Mouse (Mus musculus) frontal cortex, postnatal 25 days (tissue): ENCODE data around the gene Igsf21.

ENCODE experiments used
- DNase-seq, 2 experiments: peaks; one replicate each; pipeline ENCODE4 v3.0.0; 2022; ENCODE audit warnings: low spot score in 2 of 2

Gene Igsf21

GRCm38 (mm10) chr4:140047807-140048362, 198.7 kb downstream of the Igsf21 start:
- no peak for DNase-seq

DNA sequence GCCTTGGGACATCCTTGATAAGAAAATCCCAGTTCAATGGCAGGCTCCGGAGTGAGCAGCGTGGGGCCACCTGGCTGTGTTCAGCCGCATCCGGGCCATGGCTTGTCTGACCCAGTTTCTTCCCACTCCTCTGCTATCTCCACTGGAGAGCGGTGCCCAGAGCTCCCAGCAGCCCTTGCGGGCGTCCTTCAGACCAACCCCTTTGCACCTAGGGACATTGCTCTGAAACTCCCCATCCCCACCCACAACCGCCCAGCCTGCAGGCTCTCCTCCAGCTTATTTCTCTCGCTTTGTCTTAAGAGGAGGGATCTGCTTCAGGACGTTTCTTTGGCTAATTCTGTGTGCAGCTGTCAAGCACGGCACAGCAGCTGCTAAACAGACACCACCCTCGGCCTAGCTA, 202.6 kb downstream of the Igsf21 start:
- DNase-seq = no peak

DNA sequence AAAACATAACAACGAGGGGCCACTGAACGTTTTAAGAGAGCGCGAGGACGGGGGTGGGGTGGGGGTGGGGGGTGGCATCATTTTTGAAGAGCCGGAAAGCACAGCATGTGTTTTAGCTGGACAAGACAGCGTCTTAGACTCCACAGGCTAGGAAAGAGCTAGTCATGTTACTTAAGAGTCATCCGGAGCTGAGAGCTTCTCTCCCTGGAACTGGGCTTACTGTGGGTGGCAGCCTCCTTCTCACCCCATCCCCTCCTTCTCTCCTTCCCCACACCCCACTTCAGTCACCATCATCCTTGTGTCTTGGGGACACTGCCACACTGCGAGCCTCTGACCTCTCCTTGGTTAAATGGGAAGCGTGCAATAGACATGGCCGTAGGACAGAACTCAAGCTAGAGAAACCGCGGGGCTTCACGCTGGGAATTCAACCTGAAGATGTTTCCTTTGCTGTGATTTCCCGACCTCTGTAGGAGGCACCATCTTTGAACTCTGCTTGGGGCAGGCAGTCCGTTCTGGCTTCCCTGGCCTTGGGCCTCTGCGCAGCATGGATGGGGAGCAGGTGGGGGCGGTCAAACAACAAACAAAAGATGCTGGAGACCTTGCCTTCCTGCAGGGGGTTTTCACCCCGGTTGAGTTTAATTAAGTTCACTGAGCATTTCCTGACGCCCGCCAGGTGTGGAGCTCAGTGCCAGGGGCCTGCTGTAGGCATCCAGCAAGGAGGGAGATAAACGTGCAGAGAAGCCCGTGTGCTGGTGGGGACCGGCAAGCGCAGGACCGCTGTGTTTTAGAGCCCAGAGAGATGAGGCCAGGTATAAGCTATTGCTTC, 207.8 kb downstream of the Igsf21 start:
- no peak for DNase-seq

DNA sequence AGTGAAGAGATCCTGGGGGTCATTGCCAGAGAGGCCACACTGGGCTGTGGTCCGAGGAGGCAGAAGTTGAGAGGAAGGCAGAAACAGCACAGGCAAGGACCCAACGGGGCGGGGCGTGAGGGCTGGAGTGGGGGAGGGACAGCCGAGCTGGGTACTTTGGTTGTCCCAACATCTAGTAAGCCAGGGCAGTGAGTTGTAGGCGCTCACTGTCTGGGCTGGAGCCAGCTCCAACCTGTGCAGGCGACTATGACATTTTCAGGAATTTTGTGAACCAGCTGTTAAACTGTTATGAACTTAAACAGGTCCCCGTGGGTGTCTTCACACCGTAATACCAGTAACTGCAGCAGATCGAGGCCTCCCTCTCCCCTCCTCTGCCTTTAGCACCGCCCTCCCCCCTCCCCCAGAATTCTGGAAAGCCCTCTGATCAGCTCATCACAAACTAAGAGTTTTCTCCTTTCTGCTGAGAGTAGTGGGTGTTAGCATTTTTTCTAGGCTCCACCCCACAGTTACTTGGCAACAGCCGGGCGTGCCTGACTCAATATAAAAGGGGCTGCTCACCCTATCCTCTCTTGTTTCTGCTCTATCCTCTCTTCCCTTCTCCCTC, 208.7 kb downstream of the Igsf21 start:
- peak in 1 of 2 experiments; percentile 36 for DNase-seq

- no peak for DNase-seq
These were observed 211.4 kb downstream of the Igsf21 start for GRCm38 (mm10) chr4:140035232-140035631.

DNA sequence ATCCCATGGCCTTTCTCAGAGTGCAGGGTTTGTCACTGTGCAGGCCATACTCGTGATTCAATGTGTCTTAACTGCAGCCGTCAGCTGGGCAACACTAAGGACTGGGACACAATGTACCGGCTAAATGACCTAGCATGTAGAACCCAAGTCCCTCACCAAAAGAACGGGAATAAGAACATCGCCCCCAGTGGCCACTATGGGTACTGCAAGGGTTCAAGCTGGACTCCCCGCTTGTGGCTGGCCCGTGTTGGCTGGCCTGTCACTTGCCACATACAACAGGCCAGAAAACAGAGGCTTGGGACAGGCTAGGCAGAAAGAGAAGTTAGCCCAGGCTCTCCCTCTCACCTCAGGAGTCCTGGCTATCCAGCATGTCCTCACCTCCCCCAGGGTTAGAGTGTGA, 213.2 kb downstream of the Igsf21 start:
- no peak for DNase-seq

DNA sequence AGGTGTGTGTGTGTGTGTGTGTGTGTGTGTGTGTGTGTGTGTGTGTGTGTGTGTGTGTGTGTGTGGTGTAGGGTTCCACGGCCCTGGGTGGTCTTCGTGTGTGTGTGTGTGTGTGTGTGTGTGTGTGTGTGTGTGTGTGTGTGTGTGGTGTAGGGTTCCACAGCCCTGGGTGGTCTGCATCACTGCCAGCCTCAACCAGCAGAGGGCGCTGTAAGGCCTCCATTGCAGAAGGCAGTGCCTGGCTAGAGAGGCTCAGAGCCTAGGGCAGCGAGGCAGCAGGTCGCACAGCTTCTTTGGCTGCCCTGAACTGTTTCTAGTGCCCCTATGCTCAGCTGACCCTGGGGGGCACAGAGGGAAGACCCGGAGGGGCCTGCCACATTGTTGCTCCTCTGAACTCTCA, 216.2 kb downstream of the Igsf21 start:
- peak in 1 of 2 experiments; percentile 49 for DNase-seq

DNA sequence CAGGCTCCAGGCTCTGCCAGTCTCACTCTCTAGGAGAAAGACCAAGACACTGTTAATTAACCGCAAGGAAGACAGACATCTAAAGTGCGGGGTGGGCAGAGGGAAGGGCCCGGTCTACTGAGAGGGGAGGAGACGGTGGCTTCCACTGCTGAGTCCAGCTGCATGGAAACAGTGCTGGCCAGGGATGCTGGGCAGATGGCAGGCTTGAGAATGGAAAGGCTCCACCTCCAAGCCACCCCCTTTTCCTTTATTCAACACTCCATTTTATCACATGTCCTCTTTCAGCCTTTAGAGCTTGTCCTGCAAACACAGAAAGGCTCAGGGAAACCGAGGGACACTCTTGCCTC, 216.6 kb downstream of the Igsf21 start:
- no peak for DNase-seq

DNA sequence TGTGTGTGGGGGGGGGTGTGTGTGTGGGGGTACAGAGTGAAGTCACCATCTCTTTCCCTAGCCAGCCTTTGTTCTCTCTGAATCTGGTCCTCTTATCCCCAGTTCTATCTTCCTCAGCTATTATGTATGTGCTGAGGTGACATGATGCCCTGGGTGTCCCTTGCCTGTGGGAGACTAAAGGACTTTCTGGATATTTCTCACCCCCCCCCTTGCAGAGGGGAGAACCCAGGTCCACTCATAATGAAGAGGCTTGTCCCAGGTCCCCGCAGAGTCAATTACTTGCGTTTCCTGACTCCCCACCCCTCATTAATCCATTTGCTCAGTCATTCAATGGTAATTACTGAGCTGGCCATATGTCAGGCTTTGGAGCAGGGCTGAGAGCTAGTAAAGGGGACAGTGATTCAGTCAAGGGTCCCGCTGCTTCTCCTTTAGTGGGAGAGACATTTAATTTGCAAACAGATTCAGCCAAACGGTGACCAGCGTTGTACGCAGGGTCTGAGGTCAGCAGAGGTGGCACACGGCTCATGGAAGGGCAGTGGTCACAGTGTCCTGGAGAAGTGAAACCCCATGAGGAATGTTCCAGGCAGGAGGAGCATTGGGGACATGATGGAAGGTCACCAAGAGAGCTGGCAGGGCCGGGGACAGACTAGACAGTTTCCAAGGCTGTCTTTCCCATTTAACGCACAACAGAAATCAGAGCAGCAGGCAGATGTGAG, 217.1 kb downstream of the Igsf21 start:
- DNase-seq = no peak

DNA sequence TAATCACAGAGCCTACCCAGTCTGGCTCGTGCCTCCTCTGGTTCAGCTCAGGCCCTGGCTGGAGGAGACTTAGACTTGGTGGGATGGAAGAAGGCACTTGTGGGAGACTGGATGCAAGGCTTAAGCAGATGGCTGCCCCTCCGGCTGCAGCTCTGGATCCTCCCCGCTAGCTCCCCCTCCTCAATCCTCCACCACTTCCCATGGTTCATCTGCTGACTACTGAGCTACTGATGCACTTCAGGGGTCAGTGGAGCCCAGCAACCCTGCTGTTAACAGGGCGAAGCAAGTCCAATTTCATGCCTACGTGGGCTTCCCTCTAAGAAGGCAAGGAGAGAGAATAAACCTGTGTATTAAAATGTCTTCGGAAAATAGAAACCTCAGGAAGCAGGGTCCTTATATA, 222.8 kb downstream of the Igsf21 start:
- no peak for DNase-seq

DNA sequence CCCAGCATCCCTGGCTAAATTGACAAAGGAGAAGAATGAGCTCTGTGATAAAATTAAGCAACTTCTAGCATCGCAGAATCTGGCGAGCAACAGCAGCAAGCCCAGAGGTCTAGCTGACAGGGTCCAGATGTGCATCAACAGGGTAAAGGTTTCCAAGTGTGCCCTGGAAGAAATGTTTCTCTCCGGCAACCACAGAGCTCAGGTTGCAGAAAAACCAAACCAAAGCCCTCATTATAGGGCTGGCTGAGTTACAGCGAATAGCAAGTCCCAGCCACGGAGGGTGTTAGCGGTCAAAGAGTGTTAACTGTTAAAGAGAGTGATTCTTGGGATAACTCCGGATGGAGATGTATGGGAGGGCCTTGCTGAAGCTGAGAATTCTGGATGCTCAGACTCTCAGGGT, 230.7 kb downstream of the Igsf21 start:
- no peak for DNase-seq

GRCm38 (mm10) chr4:140010728-140011470, 235.7 kb downstream of the Igsf21 start:
- DNase-seq = no peak

- DNase-seq = no peak
These were observed 241.7 kb downstream of the Igsf21 start for GRCm38 (mm10) chr4:140004932-140005331.

DNA sequence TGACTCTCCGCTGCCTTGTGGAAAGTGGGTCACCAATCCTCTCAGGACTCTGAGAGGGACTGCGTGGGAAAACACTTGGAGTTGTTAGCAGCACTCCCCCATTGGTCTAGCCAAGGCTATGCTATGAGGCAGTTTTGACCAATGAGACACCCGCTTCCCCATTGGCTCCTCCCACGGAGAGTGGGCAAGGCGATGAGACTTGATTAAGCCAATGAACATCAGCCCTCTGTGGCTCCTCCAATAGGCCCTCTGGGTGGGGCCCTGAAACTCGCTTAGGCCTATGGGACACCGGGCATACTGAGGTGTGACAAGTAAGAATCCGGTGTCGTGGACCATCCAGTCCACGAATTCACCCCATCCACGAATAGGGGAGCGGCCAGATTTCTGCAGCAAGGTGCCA, 242.4 kb downstream of the Igsf21 start:
- DNase-seq = peak in 1 of 2 experiments; percentile 36

DNA sequence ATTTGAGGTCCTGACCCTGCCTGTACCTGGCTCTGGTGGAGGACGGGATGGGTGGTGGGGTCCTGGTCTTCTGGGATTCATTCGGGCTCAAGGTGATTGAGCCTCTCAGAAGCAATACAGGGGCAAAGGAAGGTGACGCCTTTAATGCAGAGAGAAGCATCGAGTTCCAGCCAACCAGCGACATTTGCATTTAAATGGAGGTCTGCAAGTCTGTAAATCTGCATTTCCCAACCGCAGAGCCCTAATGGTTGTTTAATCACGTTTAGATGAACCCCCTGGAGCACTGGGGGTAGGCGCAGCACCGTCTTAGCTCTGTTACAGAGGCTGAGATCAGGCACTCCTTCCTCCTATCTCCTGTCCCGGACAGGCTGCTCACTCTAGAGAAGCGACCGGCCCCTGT, 244.5 kb downstream of the Igsf21 start:
- no peak for DNase-seq

GRCm38 (mm10) chr4:140000911-140001310, 245.7 kb downstream of the Igsf21 start:
- DNase-seq = no peak

GRCm38 (mm10) chr4:139999033-139999432, 247.6 kb downstream of the Igsf21 start:
- no peak for DNase-seq

DNA sequence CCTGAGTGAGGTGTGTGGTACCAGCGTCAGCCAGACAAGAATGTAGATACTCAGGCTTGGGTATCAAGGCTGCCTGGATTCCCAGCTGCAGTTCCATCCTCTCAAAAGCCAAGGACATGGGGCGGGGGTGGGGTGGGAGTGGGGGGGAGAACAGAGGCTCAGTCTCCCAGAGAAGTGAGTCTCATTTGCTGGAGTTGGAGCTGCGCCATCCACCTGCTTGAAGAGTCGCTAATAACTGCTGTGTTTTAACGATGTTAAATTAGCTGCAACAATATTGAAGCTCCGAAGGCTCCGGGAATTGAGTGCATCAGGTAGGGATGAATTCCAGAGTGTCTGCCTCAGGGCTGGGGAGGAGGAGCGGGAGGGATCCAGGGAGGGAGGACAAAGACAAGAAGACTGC, 250.9 kb downstream of the Igsf21 start:
- no peak for DNase-seq

DNA sequence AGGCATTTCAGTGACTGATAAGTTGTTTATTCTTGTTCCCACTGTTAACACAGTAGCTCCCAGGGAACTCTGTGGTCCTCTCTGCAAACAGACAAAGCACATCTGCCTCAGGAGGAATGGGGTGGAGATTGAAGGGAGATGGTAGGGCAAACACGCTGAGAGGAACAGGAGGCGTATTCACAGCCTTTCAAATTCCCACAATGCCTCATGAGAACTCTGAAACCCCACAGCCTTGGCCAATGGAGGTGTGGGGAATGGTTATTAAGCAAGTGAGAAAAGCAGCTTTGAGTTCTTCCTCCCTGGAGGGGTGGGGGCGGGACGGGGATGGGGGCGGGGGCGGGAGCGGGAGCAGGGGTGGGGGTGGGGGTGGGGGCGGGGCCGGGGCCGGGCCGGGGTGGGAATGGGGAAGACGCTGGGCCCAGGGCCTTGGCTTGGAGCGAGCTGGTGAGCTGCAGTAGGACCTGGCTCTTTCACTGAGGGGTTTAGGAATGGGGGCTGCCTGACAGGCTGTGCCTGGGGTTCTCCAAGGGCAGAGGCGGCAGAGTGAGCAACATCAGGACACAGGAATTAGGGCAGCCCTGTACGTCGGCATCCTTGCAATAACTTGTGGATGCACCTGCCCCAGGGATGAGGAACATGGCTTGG, 253.4 kb downstream of the Igsf21 start:
- DNase-seq = no peak

GRCm38 (mm10) chr4:139986913-139987312, 259.7 kb downstream of the Igsf21 start:
- DNase-seq = no peak

DNA sequence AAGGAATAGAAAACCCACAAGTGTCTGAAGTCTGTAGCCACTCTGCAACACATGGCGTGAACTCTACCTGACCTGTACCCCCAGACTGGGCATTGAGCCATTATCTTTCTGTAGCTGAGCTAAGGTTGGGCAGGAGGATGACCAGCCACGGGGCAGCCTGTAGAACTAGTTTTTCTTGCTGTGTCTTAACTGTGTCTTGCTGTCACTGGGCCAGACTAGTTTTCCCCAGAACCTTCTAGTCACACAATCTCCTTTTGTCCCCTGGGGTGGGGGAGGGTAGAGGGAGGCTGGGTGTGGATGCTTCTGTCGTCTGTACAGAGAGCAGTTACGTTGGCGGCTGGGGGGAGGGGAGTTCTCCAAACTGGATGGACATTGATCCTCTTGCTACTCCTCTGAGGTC, 267.9 kb downstream of the Igsf21 start:
- no peak for DNase-seq
